Mouse (Mus musculus): Measurements from ENCODE around the gene Tbc1d10c. TPM values are rescaled to one million over a fixed set of nuclear protein-coding genes. Genes with fewer than 3 reads are reported as not detected.

Gene Tbc1d10c
- polyA plus RNA-seq, 1 experiment from 2014 or later, result 8.1 TPM

GRCm38 (mm10) chr19:4228891-4229290, 37.8 kb upstream of the Tbc1d10c start:
- Histone ChIP-seq H3K27me3 (ENCODE audit: control insufficient read depth, insufficient read depth, low read depth, low read length) (no peaks in the 10 kb centered on the region; the same call in none of the 2 replicates), H3K36me3 (ENCODE audit: control insufficient read depth, insufficient read depth) (no peaks in the 10 kb centered on the region), H3K9ac (ENCODE audit: low read depth, low read length) (no peak overlapping the region), H3K9me3 (replicated peaks; ENCODE audit: control insufficient read depth, low read length) (no peaks in the 10 kb centered on the region), H3K4me3 (ENCODE audit: low read depth, low read length) (no peak overlapping the region), H3K27ac (ENCODE audit: low read length) (no peak overlapping the region), H3K4me2 (ENCODE audit: low read depth, low read length) (no peak overlapping the region), H3K4me1 (ENCODE audit: control insufficient read depth, low read depth, low read length) (peaks cover 21% of the 10 kb centered on the region)
- 67% methylated on average over 4 of the region's 4 CpGs for WGBS (ENCODE audit: insufficient replicate concordance)
- ATAC-seq (ENCODE audit: low read depth), result no peak

GRCm38 (mm10) chr19:4227894-4228678, 37.0 kb upstream of the Tbc1d10c start:
- no peak overlapping the region for H3K9ac ChIP-seq (ENCODE audit: low read depth, low read length)
- H3K4me2 ChIP-seq (ENCODE audit: low read depth, low read length), result no peak overlapping the region
- H3K27ac ChIP-seq (ENCODE audit: low read length), result no peak overlapping the region
- no peak overlapping the region for H3K4me3 ChIP-seq (ENCODE audit: low read depth, low read length)
- peaks cover 18% of the 10 kb centered on the region for H3K4me1 ChIP-seq (ENCODE audit: control insufficient read depth, low read depth, low read length)
- H3K27me3 ChIP-seq (ENCODE audit: control insufficient read depth, insufficient read depth, low read depth, low read length), result no peaks in the 10 kb centered on the region; the same call in none of the 2 replicates
- no peak; the same call in 1 of the 2 replicates for ATAC-seq (ENCODE audit: low read depth)
- H3K36me3 ChIP-seq (ENCODE audit: control insufficient read depth, insufficient read depth), result no peaks in the 10 kb centered on the region
- H3K9me3 ChIP-seq (replicated peaks; ENCODE audit: control insufficient read depth, low read length), result no peaks in the 10 kb centered on the region
- 6% methylated on average over 8 of the region's 8 CpGs for WGBS (ENCODE audit: insufficient replicate concordance)

GRCm38 (mm10) chr19:4227446-4227845, 36.4 kb upstream of the Tbc1d10c start:
- no peak for ATAC-seq (ENCODE audit: low read depth)
- Histone ChIP-seq H3K9ac (ENCODE audit: low read depth, low read length) (no peak overlapping the region), H3K27me3 (ENCODE audit: control insufficient read depth, insufficient read depth, low read depth, low read length) (no peaks in the 10 kb centered on the region; the same call in none of the 2 replicates), H3K27ac (ENCODE audit: low read length) (no peak overlapping the region), H3K4me2 (ENCODE audit: low read depth, low read length) (no peak overlapping the region), H3K36me3 (ENCODE audit: control insufficient read depth, insufficient read depth) (no peaks in the 10 kb centered on the region), H3K4me3 (ENCODE audit: low read depth, low read length) (no peak overlapping the region), H3K9me3 (replicated peaks; ENCODE audit: control insufficient read depth, low read length) (no peaks in the 10 kb centered on the region), H3K4me1 (ENCODE audit: control insufficient read depth, low read depth, low read length) (peaks cover 13% of the 10 kb centered on the region)
- WGBS (ENCODE audit: insufficient replicate concordance), result 41% methylated on average over 5 of the region's 5 CpGs

GRCm38 (mm10) chr19:4226779-4227178, 35.7 kb upstream of the Tbc1d10c start:
- H3K27me3 ChIP-seq (ENCODE audit: control insufficient read depth, insufficient read depth, low read depth, low read length), result peaks cover 2% of the 10 kb centered on the region
- no peak overlapping the region for H3K4me3 ChIP-seq (ENCODE audit: low read depth, low read length)
- no peaks in the 10 kb centered on the region for H3K9me3 ChIP-seq (replicated peaks; ENCODE audit: control insufficient read depth, low read length)
- ATAC-seq (ENCODE audit: low read depth), result no peak
- WGBS (ENCODE audit: insufficient replicate concordance), result 56% methylated on average over 7 of the region's 7 CpGs
- no peak overlapping the region for H3K4me2 ChIP-seq (ENCODE audit: low read depth, low read length)
- no peak overlapping the region for H3K9ac ChIP-seq (ENCODE audit: low read depth, low read length)
- no peak overlapping the region for H3K27ac ChIP-seq (ENCODE audit: low read length)
- peaks cover 11% of the 10 kb centered on the region for H3K4me1 ChIP-seq (ENCODE audit: control insufficient read depth, low read depth, low read length)
- H3K36me3 ChIP-seq (ENCODE audit: control insufficient read depth, insufficient read depth), result no peaks in the 10 kb centered on the region

GRCm38 (mm10) chr19:4222165-4222564, 31.1 kb upstream of the Tbc1d10c start:
- Histone ChIP-seq H3K27ac (ENCODE audit: low read length) (no peak overlapping the region), H3K4me1 (ENCODE audit: control insufficient read depth, low read depth, low read length) (peaks cover 14% of the 10 kb centered on the region), H3K27me3 (ENCODE audit: control insufficient read depth, insufficient read depth, low read depth, low read length) (peaks cover 18% of the 10 kb centered on the region), H3K4me3 (ENCODE audit: low read depth, low read length) (no peak overlapping the region), H3K36me3 (ENCODE audit: control insufficient read depth, insufficient read depth) (no peaks in the 10 kb centered on the region), H3K9ac (ENCODE audit: low read depth, low read length) (no peak overlapping the region), H3K9me3 (replicated peaks; ENCODE audit: control insufficient read depth, low read length) (no peaks in the 10 kb centered on the region), H3K4me2 (ENCODE audit: low read depth, low read length) (no peak overlapping the region)
- 29% methylated on average over 11 of the region's 11 CpGs for WGBS (ENCODE audit: insufficient replicate concordance)
- 0 out of 2 replicates have a peak, but pooled peaks have one; percentile 20 for ATAC-seq (ENCODE audit: low read depth)

- no peak for ATAC-seq (ENCODE audit: low read depth)
- H3K4me2 ChIP-seq (ENCODE audit: low read depth, low read length), result no peak overlapping the region
- H3K27ac ChIP-seq (ENCODE audit: low read length), result 0 out of 2 replicates have a peak overlapping the region, but pooled peaks have one; percentile 15
- no peaks in the 10 kb centered on the region for H3K36me3 ChIP-seq (ENCODE audit: control insufficient read depth, insufficient read depth)
- peaks cover 14% of the 10 kb centered on the region for H3K4me1 ChIP-seq (ENCODE audit: control insufficient read depth, low read depth, low read length)
- peaks cover 29% of the 10 kb centered on the region for H3K27me3 ChIP-seq (ENCODE audit: control insufficient read depth, insufficient read depth, low read depth, low read length)
- WGBS (ENCODE audit: insufficient replicate concordance), result 29% methylated on average over 14 of the region's 14 CpGs
- no peak overlapping the region for H3K9ac ChIP-seq (ENCODE audit: low read depth, low read length)
- H3K9me3 ChIP-seq (replicated peaks; ENCODE audit: control insufficient read depth, low read length), result no peaks in the 10 kb centered on the region
- no peak overlapping the region for H3K4me3 ChIP-seq (ENCODE audit: low read depth, low read length)
Measured at GRCm38 (mm10) chr19:4220957-4221743, 30.1 kb upstream of the Tbc1d10c start.

GRCm38 (mm10) chr19:4220416-4220815, 29.3 kb upstream of the Tbc1d10c start:
- no peaks in the 10 kb centered on the region for H3K36me3 ChIP-seq (ENCODE audit: control insufficient read depth, insufficient read depth)
- WGBS (ENCODE audit: insufficient replicate concordance), result 24% methylated on average over 4 of the region's 4 CpGs
- no peak overlapping the region for H3K4me2 ChIP-seq (ENCODE audit: low read depth, low read length)
- no peak overlapping the region for H3K27ac ChIP-seq (ENCODE audit: low read length)
- peaks cover 36% of the 10 kb centered on the region for H3K27me3 ChIP-seq (ENCODE audit: control insufficient read depth, insufficient read depth, low read depth, low read length)
- H3K4me1 ChIP-seq (ENCODE audit: control insufficient read depth, low read depth, low read length), result peaks cover 14% of the 10 kb centered on the region
- H3K9me3 ChIP-seq (replicated peaks; ENCODE audit: control insufficient read depth, low read length), result no peaks in the 10 kb centered on the region
- no peak overlapping the region for H3K4me3 ChIP-seq (ENCODE audit: low read depth, low read length)
- no peak for ATAC-seq (ENCODE audit: low read depth)
- H3K9ac ChIP-seq (ENCODE audit: low read depth, low read length), result no peak overlapping the region

- Histone ChIP-seq H3K4me1 (ENCODE audit: control insufficient read depth, low read depth, low read length) (peaks cover 15% of the 10 kb centered on the region), H3K36me3 (ENCODE audit: control insufficient read depth, insufficient read depth) (no peaks in the 10 kb centered on the region), H3K27me3 (ENCODE audit: control insufficient read depth, insufficient read depth, low read depth, low read length) (peaks cover 41% of the 10 kb centered on the region), H3K4me2 (ENCODE audit: low read depth, low read length) (no peak overlapping the region), H3K9me3 (replicated peaks; ENCODE audit: control insufficient read depth, low read length) (no peaks in the 10 kb centered on the region), H3K4me3 (ENCODE audit: low read depth, low read length) (no peak overlapping the region), H3K27ac (ENCODE audit: low read length) (no peak overlapping the region), H3K9ac (ENCODE audit: low read depth, low read length) (no peak overlapping the region)
- ATAC-seq (ENCODE audit: low read depth), result no peak
- 74% methylated on average over 6 of the region's 6 CpGs for WGBS (ENCODE audit: insufficient replicate concordance)
Measured at GRCm38 (mm10) chr19:4219943-4220342, 28.9 kb upstream of the Tbc1d10c start.

- H3K27ac ChIP-seq (ENCODE audit: low read length), result no peak overlapping the region
- H3K9me3 ChIP-seq (replicated peaks; ENCODE audit: control insufficient read depth, low read length), result no peaks in the 10 kb centered on the region
- H3K9ac ChIP-seq (ENCODE audit: low read depth, low read length), result no peak overlapping the region
- 16% methylated on average over 1 of the region's 1 CpGs for WGBS (ENCODE audit: insufficient replicate concordance)
- H3K36me3 ChIP-seq (ENCODE audit: control insufficient read depth, insufficient read depth), result no peaks in the 10 kb centered on the region
- H3K4me2 ChIP-seq (ENCODE audit: low read depth, low read length), result no peak overlapping the region
- H3K4me1 ChIP-seq (ENCODE audit: control insufficient read depth, low read depth, low read length), result peaks cover 22% of the 10 kb centered on the region
- H3K4me3 ChIP-seq (ENCODE audit: low read depth, low read length), result no peak overlapping the region
- no peak for ATAC-seq (ENCODE audit: low read depth)
- peaks cover 52% of the 10 kb centered on the region for H3K27me3 ChIP-seq (ENCODE audit: control insufficient read depth, insufficient read depth, low read depth, low read length)
Measured at GRCm38 (mm10) chr19:4218784-4219183, 27.7 kb upstream of the Tbc1d10c start.

All from liver, embryonic 16.5 days (tissue).